Comparison of ENCODE assay signal across 8 mouse cellular contexts in the genomic region with DNA sequence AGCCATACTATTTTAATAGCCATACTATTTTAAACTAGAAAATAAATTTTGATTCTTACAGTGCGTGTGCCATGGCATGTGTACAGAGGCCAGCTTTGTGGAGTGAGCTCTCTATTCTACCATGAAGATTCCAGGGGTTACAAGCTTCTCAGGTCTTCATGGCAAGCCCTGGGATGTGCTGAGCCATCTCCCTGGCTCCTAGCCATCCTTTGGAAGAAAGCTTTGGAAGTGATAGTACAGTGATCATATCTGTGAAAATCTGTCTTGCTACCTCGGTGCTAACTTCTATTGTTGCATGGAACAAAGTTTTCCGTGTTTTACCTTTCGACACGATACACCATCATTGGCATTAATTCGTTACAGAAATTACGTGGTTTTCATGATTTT. TPM values are rescaled to one million over a fixed set of nuclear protein-coding genes. Genes with fewer than 3 reads are reported as not detected.
DNase-seq lines count a peak whose midpoint lies in the region; ATAC-seq and TF ChIP-seq lines count a peak whose summit lies in the region.

No protein-coding gene starts in this region.

- peak overlapping the region; percentile 98 for H3K27ac ChIP-seq in forebrain, embryonic 10.5 days
- 0 out of 2 replicates have a peak overlapping the region, but pooled peaks have one; percentile 47 for H3K27ac ChIP-seq in intestine, embryonic 16.5 days (ENCODE audit: low read length)
- peak overlapping the region; percentile 57; the same call in 1 of the 2 replicates for H3K27ac ChIP-seq in neural tube, embryonic 12.5 days

- no peaks in the 10 kb centered on the region for H3K27me3 ChIP-seq in forebrain, embryonic 10.5 days (ENCODE audit: poor library complexity, severe bottlenecking)
- H3K27me3 ChIP-seq in intestine, embryonic 16.5 days (replicated peaks; ENCODE audit: control insufficient read depth, insufficient read depth, low read length) = no peaks in the 10 kb centered on the region
- no peaks in the 10 kb centered on the region for H3K27me3 ChIP-seq in neural tube, embryonic 12.5 days (replicated peaks)

- H3K4me2 ChIP-seq in intestine, embryonic 16.5 days (ENCODE audit: low read depth, low read length) = peak overlapping the region; percentile 73
- H3K4me2 ChIP-seq in neural tube, embryonic 12.5 days (replicated peaks) = peak overlapping the region; percentile 83

- DNase-seq in lung, adult 2 months = no peak
- no peak for DNase-seq in lung, postnatal 4 days
- DNase-seq in forebrain, embryonic 10.5 days (ENCODE audit: extremely low spot score, low spot score) = no peak
- no peak for DNase-seq in gastrocnemius, postnatal 4 days (ENCODE audit: low spot score in 2 of 2)
- no peak for DNase-seq in ovary, postnatal 10 days (ENCODE audit: low spot score)
- no peak for DNase-seq in frontal cortex, postnatal 36 days (ENCODE audit: low spot score in 2 of 2)

- 47% methylated on average over 7 of the region's 7 CpGs for WGBS in lung, adult 2 months
- WGBS in forebrain, embryonic 10.5 days = 61% methylated on average over 7 of the region's 7 CpGs
- WGBS in intestine, embryonic 16.5 days = 67% methylated on average over 7 of the region's 7 CpGs
- 35% methylated on average over 7 of the region's 7 CpGs for WGBS in neural tube, embryonic 12.5 days

- H3K36me3 ChIP-seq in forebrain, embryonic 10.5 days (replicated peaks) = peaks cover 38% of the 10 kb centered on the region
- H3K36me3 ChIP-seq in intestine, embryonic 16.5 days (ENCODE audit: control insufficient read depth, insufficient read depth, low read length) = no peaks in the 10 kb centered on the region
- peaks cover 24% of the 10 kb centered on the region for H3K36me3 ChIP-seq in neural tube, embryonic 12.5 days

- no peak for ATAC-seq in intestine, embryonic 16.5 days
- ATAC-seq in neural tube, embryonic 12.5 days (ENCODE audit: low FRiP score, low read depth) = no peak

- TF ChIP-seq POLR2A in lung, adult 2 months (IDR thresholded peaks at IDR 0.05; ENCODE audit: borderline replicate concordance, extremely low read depth, low read depth, low read length) = no peak

- H3K9me3 ChIP-seq in forebrain, embryonic 10.5 days = no peaks in the 10 kb centered on the region
- no peaks in the 10 kb centered on the region for H3K9me3 ChIP-seq in intestine, embryonic 16.5 days (ENCODE audit: control insufficient read depth, low read length)
- no peaks in the 10 kb centered on the region for H3K9me3 ChIP-seq in neural tube, embryonic 12.5 days

- 0 out of 2 replicates have a peak overlapping the region, but pooled peaks have one; percentile 32 for H3K9ac ChIP-seq in intestine, embryonic 16.5 days (ENCODE audit: low read depth, low read length)
- H3K9ac ChIP-seq in neural tube, embryonic 12.5 days = 0 out of 2 replicates have a peak overlapping the region, but pooled peaks have one; percentile 17

- H3K4me1 ChIP-seq in lung, adult 2 months (ENCODE audit: control insufficient read depth, insufficient read depth, low read length) = peaks cover 10% of the 10 kb centered on the region
- peaks cover 78% of the 10 kb centered on the region for H3K4me1 ChIP-seq in forebrain, embryonic 10.5 days
- peaks cover 44% of the 10 kb centered on the region for H3K4me1 ChIP-seq in intestine, embryonic 16.5 days (ENCODE audit: control insufficient read depth, insufficient read depth, low read length)
- peaks cover 57% of the 10 kb centered on the region for H3K4me1 ChIP-seq in neural tube, embryonic 12.5 days

- peak overlapping the region; percentile 46 for H3K4me3 ChIP-seq in lung, adult 2 months (replicated peaks; ENCODE audit: extremely low read depth, low read depth, low read length)
- H3K4me3 ChIP-seq in forebrain, embryonic 10.5 days = peak overlapping the region; percentile 74
- H3K4me3 ChIP-seq in intestine, embryonic 16.5 days (ENCODE audit: low read length) = peak overlapping the region; percentile 75
- H3K4me3 ChIP-seq in neural tube, embryonic 12.5 days = peak overlapping the region; percentile 57; the same call in 1 of the 2 replicates

- no peak for TF ChIP-seq CTCF in lung, adult 2 months (IDR thresholded peaks at IDR 0.05; ENCODE audit: insufficient read depth, low read length)

RNA-seq across cellular contexts. Expression of gene Fuz, which starts 0.7 kb away (rescaled TPM):
- polyA plus RNA-seq in lung, adult 2 months (2012; rRNA removed) = 77.8 and 82.1 TPM in 2 replicates
- polyA plus RNA-seq in forebrain, embryonic 10.5 days (2016; fragmentation: Nextera tagmentation; extraction: Ambion mirVana) = 24.8 and 25.0 TPM in 2 replicates
- 18.2 and 19.4 TPM in 2 replicates for polyA plus RNA-seq in intestine, embryonic 16.5 days (2015; fragmentation: Nextera tagmentation; extraction: Ambion mirVana)
- polyA plus RNA-seq in neural tube, embryonic 12.5 days (2016; fragmentation: Nextera tagmentation; extraction: Ambion mirVana) = 17.7 and 19.1 TPM in 2 replicates
- 10 to 100 TPM; 16.1 to 18.4 TPM for total RNA-seq in gastrocnemius, postnatal 4 days (2021)

RNA-seq across cellular contexts. Expression of gene Med25, which starts 2.7 kb away (rescaled TPM):
- polyA plus RNA-seq in lung, adult 2 months (2012; rRNA removed) = 133 and 233 TPM in 2 replicates
- 175 and 185 TPM in 2 replicates for polyA plus RNA-seq in forebrain, embryonic 10.5 days (2016; fragmentation: Nextera tagmentation; extraction: Ambion mirVana)
- 86.6 and 98.5 TPM in 2 replicates for polyA plus RNA-seq in intestine, embryonic 16.5 days (2015; fragmentation: Nextera tagmentation; extraction: Ambion mirVana)
- 156 and 158 TPM in 2 replicates for polyA plus RNA-seq in neural tube, embryonic 12.5 days (2016; fragmentation: Nextera tagmentation; extraction: Ambion mirVana)
- 10 to 100 TPM; 63.8 to 67.6 TPM for total RNA-seq in gastrocnemius, postnatal 4 days (2021)

RNA-seq across cellular contexts. Expression of gene Ptov1, which starts 25.6 kb away (rescaled TPM):
- 274 and 280 TPM in 2 replicates for polyA plus RNA-seq in lung, adult 2 months (2012; rRNA removed)
- polyA plus RNA-seq in forebrain, embryonic 10.5 days (2016; fragmentation: Nextera tagmentation; extraction: Ambion mirVana) = 415 and 438 TPM in 2 replicates
- polyA plus RNA-seq in intestine, embryonic 16.5 days (2015; fragmentation: Nextera tagmentation; extraction: Ambion mirVana) = 71.8 and 159 TPM in 2 replicates
- polyA plus RNA-seq in neural tube, embryonic 12.5 days (2016; fragmentation: Nextera tagmentation; extraction: Ambion mirVana) = 630 and 637 TPM in 2 replicates
- 100 to 1,000 TPM; 332 to 346 TPM for total RNA-seq in gastrocnemius, postnatal 4 days (2021)

RNA-seq across cellular contexts. Expression of gene Ap2a1, which starts 34.1 kb away (rescaled TPM):
- polyA plus RNA-seq in lung, adult 2 months (2012; rRNA removed) = 94.8 and 101 TPM in 2 replicates
- polyA plus RNA-seq in forebrain, embryonic 10.5 days (2016; fragmentation: Nextera tagmentation; extraction: Ambion mirVana) = 69.1 and 69.5 TPM in 2 replicates
- polyA plus RNA-seq in intestine, embryonic 16.5 days (2015; fragmentation: Nextera tagmentation; extraction: Ambion mirVana) = 56.8 and 61.2 TPM in 2 replicates
- polyA plus RNA-seq in neural tube, embryonic 12.5 days (2016; fragmentation: Nextera tagmentation; extraction: Ambion mirVana) = 97.9 and 100 TPM in 2 replicates
- 10 to 100 TPM; 84.8 to 88.9 TPM for total RNA-seq in gastrocnemius, postnatal 4 days (2021)

RNA-seq across cellular contexts. Expression of gene Pnkp, which starts 38.3 kb away (rescaled TPM):
- 57.2 and 62.0 TPM in 2 replicates for polyA plus RNA-seq in lung, adult 2 months (2012; rRNA removed)
- 37.8 and 39.8 TPM in 2 replicates for polyA plus RNA-seq in forebrain, embryonic 10.5 days (2016; fragmentation: Nextera tagmentation; extraction: Ambion mirVana)
- polyA plus RNA-seq in intestine, embryonic 16.5 days (2015; fragmentation: Nextera tagmentation; extraction: Ambion mirVana) = 26.6 and 30.6 TPM in 2 replicates
- 32.3 and 39.3 TPM in 2 replicates for polyA plus RNA-seq in neural tube, embryonic 12.5 days (2016; fragmentation: Nextera tagmentation; extraction: Ambion mirVana)
- total RNA-seq in gastrocnemius, postnatal 4 days (2021) = 10 to 100 TPM; 18.6 to 20.5 TPM

Comparison
In these comparisons a context has a peak if more than half of its experiments do, and no peak if none do; other contexts are left out.
1. H3K27ac ChIP-seq: peak in every context shown above with its lines; median percentile 98 in forebrain, embryonic 10.5 days; 57 in neural tube, embryonic 12.5 days; 47 in intestine, embryonic 16.5 days.